Mouse (Mus musculus) heart, embryonic 15.5 days (tissue): ENCODE measurements around the gene Nod2. TPM values are rescaled to one million over a fixed set of nuclear protein-coding genes. Genes with fewer than 3 reads are reported as not detected.

Source experiments
- ATAC-seq: fragments of 200-750 bp; cut with Nextera tagmentation; replicated peaks from 2 replicates; pipeline ENCODE4 v1.8.0; 2017; ENCODE audit warnings: low read depth, moderate TSS enrichment; ENCODE audit not compliant: insufficient number of reproducible peaks, insufficient read depth, low FRiP score
- H3K27ac ChIP-seq: fragments of 300-500 bp; sonication (generic); 2 replicates; pipeline ENCODE4 v1.5.1; 2015; ENCODE audit warnings: mild to moderate bottlenecking, inconsistent platforms
- H3K27me3 ChIP-seq: fragments of 300-500 bp; sonication (generic); 2 replicates; pipeline ENCODE4 v1.6.1; 2015; ENCODE audit warnings: inconsistent platforms
- H3K36me3 ChIP-seq: fragments of 300-500 bp; sonication (generic); 2 replicates; pipeline ENCODE4 v1.6.1; 2015; ENCODE audit warnings: mild to moderate bottlenecking, inconsistent platforms
- H3K4me1 ChIP-seq: fragments of 300-500 bp; sonication (generic); replicated peaks from 2 replicates; pipeline ENCODE4 v1.6.1; 2015; ENCODE audit warnings: inconsistent platforms
- H3K4me2 ChIP-seq: fragments of 300-500 bp; sonication (generic); 2 replicates; pipeline ENCODE4 v1.6.1; 2015; ENCODE audit warnings: inconsistent platforms, mild to moderate bottlenecking, moderate library complexity
- H3K4me3 ChIP-seq: fragments of 300-500 bp; sonication (generic); 2 replicates; pipeline ENCODE4 v1.5.1; 2015; ENCODE audit warnings: mild to moderate bottlenecking, inconsistent platforms
- H3K9ac ChIP-seq: fragments of 300-500 bp; sonication (generic); 2 replicates; pipeline ENCODE4 v1.6.1; 2015; ENCODE audit warnings: mild to moderate bottlenecking, inconsistent platforms
- H3K9me3 ChIP-seq: fragments of 300-500 bp; sonication (generic); replicated peaks from 2 replicates; pipeline ENCODE4 v1.6.1; 2016; ENCODE audit warnings: inconsistent platforms
- WGBS: fragments of 180-500 bp; shearing (Covaris S2); methylation state at CpG from one replicate; pipeline ENCODE4 v1.1.7; 2015; ENCODE audit warnings: mixed read lengths; 5-methylcytosine and 5-hydroxymethylcytosine counted together
- polyA plus RNA-seq: library from polyadenylated mRNA; unstranded; fragments of >200 nt; fragmentation: Nextera tagmentation; extraction: Ambion mirVana; gene quantifications from 2 replicates; pipeline ENCODE4 v1.2.1, GENCODE M21; 2015

Gene Nod2
- polyA plus RNA-seq, 1 experiment from 2014 or later: 0.06 TPM

GRCm38 (mm10) chr8:88696228-88696627, 49.1 kb downstream of the Nod2 start:
- no peak for ATAC-seq
- peak overlapping the region; percentile 76 for H3K4me2 ChIP-seq
- no peaks in the 10 kb centered on the region for H3K27me3 ChIP-seq
- H3K4me1 ChIP-seq: peaks cover 9% of the 10 kb centered on the region
- WGBS: 18% methylated on average over 7 of the region's 7 CpGs
- H3K9ac ChIP-seq: 0 out of 2 replicates have a peak overlapping the region, but pooled peaks have one; percentile 21
- H3K4me3 ChIP-seq: peak overlapping the region; percentile 99
- H3K27ac ChIP-seq: no peak overlapping the region
- H3K36me3 ChIP-seq: no peaks in the 10 kb centered on the region
- no peaks in the 10 kb centered on the region for H3K9me3 ChIP-seq

- H3K4me2 ChIP-seq: peak within 1 kb of the TSS; percentile 76
- ATAC-seq: peak; percentile 99
- no peaks in the 10 kb centered on the region for H3K36me3 ChIP-seq
- H3K9me3 ChIP-seq: no peaks in the 10 kb centered on the region
- no peaks in the 10 kb centered on the region for H3K27me3 ChIP-seq
- peak within 1 kb of the TSS; percentile 99 for H3K4me3 ChIP-seq
- H3K27ac ChIP-seq: peak within 1 kb of the TSS; percentile 84
- H3K4me1 ChIP-seq: peaks cover 9% of the 10 kb centered on the region
- WGBS: under 1% methylated on average over 80 of the region's 80 CpGs
- peak within 1 kb of the TSS; percentile 88 for H3K9ac ChIP-seq
Measured at GRCm38 (mm10) chr8:88696721-88697641, 49.9 kb downstream of the Nod2 start, which contains the start of gene Cyld. Gene Cyld, plus strand, starts transcription at chr8:88697028.

- Histone ChIP-seq H3K4me2 (peak overlapping the region; percentile 76), H3K27ac (peak overlapping the region; percentile 84), H3K4me1 (peaks cover 9% of the 10 kb centered on the region), H3K9me3 (no peaks in the 10 kb centered on the region), H3K27me3 (no peaks in the 10 kb centered on the region), H3K4me3 (peak overlapping the region; percentile 99), H3K36me3 (no peaks in the 10 kb centered on the region), H3K9ac (peak overlapping the region; percentile 88)
- no peak for ATAC-seq
- WGBS: 12% methylated on average over 4 of the region's 4 CpGs
Measured at GRCm38 (mm10) chr8:88697642-88698031, 50.5 kb downstream of the Nod2 start.

- peak overlapping the region; percentile 76 for H3K4me2 ChIP-seq
- H3K4me3 ChIP-seq: peak overlapping the region; percentile 99
- H3K27ac ChIP-seq: no peak overlapping the region
- whole genome bisulfite sequencing: 45% methylated on average over 2 of the region's 2 CpGs
- H3K27me3 ChIP-seq: no peaks in the 10 kb centered on the region
- no peaks in the 10 kb centered on the region for H3K36me3 ChIP-seq
- peak overlapping the region; percentile 88 for H3K9ac ChIP-seq
- ATAC-seq: no peak
- H3K9me3 ChIP-seq: no peaks in the 10 kb centered on the region
- H3K4me1 ChIP-seq: peaks cover 9% of the 10 kb centered on the region
Measured at GRCm38 (mm10) chr8:88698048-88698447, 50.9 kb downstream of the Nod2 start.

GRCm38 (mm10) chr8:88701611-88702010, 54.5 kb downstream of the Nod2 start:
- Histone ChIP-seq H3K27ac (no peak overlapping the region), H3K4me1 (peaks cover 6% of the 10 kb centered on the region), H3K4me3 (no peak overlapping the region), H3K4me2 (no peak overlapping the region), H3K9ac (no peak overlapping the region), H3K27me3 (no peaks in the 10 kb centered on the region), H3K36me3 (no peaks in the 10 kb centered on the region), H3K9me3 (no peaks in the 10 kb centered on the region)
- WGBS: 27% methylated on average over 2 of the region's 2 CpGs
- ATAC-seq: no peak

GRCm38 (mm10) chr8:88702816-88703215, 55.7 kb downstream of the Nod2 start:
- peaks cover 3% of the 10 kb centered on the region for H3K4me1 ChIP-seq
- no peak for ATAC-seq
- H3K4me2 ChIP-seq: no peak overlapping the region
- WGBS: 85% methylated on average over 3 of the region's 3 CpGs
- H3K27ac ChIP-seq: no peak overlapping the region
- H3K27me3 ChIP-seq: no peaks in the 10 kb centered on the region
- H3K9ac ChIP-seq: no peak overlapping the region
- H3K36me3 ChIP-seq: no peaks in the 10 kb centered on the region
- H3K4me3 ChIP-seq: no peak overlapping the region
- H3K9me3 ChIP-seq: no peaks in the 10 kb centered on the region

GRCm38 (mm10) chr8:88723256-88723963, 76.3 kb downstream of the Nod2 start:
- Histone ChIP-seq H3K4me1 (no peaks in the 10 kb centered on the region), H3K9ac (no peak overlapping the region), H3K4me2 (no peak overlapping the region), H3K9me3 (no peaks in the 10 kb centered on the region), H3K4me3 (no peak overlapping the region), H3K27me3 (no peaks in the 10 kb centered on the region), H3K36me3 (peaks cover 19% of the 10 kb centered on the region), H3K27ac (no peak overlapping the region)
- WGBS: 89% methylated on average over 2 of the region's 2 CpGs
- ATAC-seq: no peak

Other genes starting within 250 kb of the Nod2 start
- 14.6 and 19.5 TPM in 2 replicates for gene Nkd1, start 126.0 kb upstream of the Nod2 start, polyA plus RNA-seq
- 2.3 and 2.9 TPM in 2 replicates for gene Snx20, start 11.2 kb upstream of the Nod2 start, polyA plus RNA-seq
- 10.1 and 11.9 TPM in 2 replicates for gene Cyld, start 49.7 kb downstream of the Nod2 start, polyA plus RNA-seq